Mouse (Mus musculus): ENCODE results near the gene C1ra.
"Not testable (repeated sequence)": the region's sequence is repeated elsewhere in the genome, so short reads cannot be mapped to it uniquely, and the experiment has no call there.

C1ra gene

DNA sequence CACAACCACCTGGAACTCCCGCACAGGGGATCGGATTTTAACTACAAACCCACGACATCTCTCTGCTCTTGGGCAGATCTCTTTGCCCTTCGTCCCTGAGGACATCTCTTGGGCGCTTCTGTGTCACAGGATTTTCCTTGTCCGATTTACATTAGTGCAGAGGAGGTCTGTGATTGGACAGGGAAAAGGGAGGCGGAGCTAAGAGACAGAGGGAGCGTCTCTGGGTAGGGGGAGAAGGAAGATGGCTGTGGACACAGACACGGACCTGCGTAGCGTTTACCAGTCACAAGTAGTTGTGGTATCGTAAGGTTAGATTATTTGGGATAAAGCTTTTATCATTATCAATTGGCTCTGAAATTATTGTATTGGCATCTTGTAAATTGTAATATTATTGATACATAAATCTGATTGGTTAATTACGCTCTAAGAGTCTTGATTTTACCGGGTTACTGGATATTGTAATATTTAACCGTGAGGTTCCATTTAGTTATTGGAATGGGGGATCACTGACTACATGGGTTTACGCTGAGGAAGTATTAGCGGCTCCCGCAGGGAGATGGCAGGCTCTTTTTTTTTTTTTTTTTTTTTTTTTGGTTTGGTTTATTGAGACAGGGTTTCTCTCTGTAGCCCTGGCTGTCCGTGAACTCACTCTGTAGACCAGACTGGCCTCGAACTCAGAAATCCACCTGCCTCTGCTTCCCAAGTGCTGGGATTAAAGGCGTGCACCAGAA lies 26.6 kb upstream of the C1ra start:
- DNase-seq (ENCODE audit: low spot score) = no peak

GRCm38 (mm10) chr6:124487509-124487908 lies 24.7 kb upstream of the C1ra start:
- no peak for DNase-seq (ENCODE audit: low spot score)

DNA sequence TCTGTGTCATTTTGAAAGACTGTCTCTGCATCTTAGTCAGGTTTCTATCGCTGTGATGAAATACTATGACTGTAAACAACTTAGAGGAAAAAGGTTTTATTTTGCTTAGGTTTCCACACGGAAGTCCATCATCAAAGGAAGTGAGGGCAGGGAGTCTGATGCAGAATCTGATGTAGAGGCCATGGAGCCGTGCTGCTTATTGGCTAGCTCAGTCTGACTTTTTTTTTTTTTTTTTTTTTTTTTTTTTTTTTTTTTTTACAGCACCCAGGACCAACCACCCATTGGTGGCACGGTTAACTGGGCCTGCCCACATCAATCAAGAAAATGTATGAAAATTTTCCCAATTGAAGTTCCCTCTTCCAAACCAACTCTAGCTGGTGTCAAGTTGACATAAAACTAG lies 23.3 kb upstream of the C1ra start:
- no peak for DNase-seq (ENCODE audit: low spot score)

- no peak for DNase-seq (ENCODE audit: low spot score)
These were observed 20.8 kb upstream of the C1ra start for GRCm38 (mm10) chr6:124491427-124491826.

DNA sequence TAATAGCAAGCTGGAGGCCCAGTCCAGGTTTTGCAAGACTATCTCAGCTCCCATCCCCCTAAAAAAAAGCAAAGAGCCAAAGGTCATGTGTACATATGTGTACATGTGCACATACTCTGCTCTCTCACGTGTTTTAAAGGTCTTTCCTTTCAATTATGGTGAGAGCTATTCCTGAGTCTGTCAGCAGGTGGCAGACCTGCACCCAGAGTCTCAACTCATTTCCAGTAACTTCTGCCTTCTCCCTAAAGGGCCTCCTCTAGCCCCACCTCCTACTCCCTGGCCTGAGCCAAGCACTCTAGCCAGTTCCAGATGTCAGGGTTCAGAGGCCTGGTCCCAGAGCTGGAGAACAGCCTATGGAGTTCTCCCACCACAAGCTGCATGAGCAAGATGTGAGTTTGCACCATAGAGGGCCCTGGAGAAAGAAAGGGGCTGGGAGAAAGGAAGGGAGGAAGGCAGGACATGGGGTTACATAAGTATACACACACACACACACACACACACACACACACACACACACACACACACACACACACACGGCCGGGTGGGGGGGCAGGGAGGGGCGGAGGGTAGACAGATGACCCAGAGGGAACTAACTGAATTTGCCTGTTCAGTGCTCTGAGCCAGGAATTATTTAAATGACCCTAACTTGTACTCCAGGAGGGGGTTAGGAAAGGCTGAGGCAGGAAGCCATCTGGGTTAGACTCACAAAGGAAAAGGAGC lies 19.2 kb upstream of the C1ra start, which contains the start of gene C1rl:
TSS of gene C1rl (plus strand) at position 272 of the 720 bp plus-strand sequence.
- peak; percentile 72 for DNase-seq (ENCODE audit: low spot score)

GRCm38 (mm10) chr6:124493886-124494285 lies 18.3 kb upstream of the C1ra start:
- DNase-seq (ENCODE audit: low spot score) = peak; percentile 32

GRCm38 (mm10) chr6:124496054-124496453 lies 16.2 kb upstream of the C1ra start:
- no peak for DNase-seq (ENCODE audit: low spot score)

DNA sequence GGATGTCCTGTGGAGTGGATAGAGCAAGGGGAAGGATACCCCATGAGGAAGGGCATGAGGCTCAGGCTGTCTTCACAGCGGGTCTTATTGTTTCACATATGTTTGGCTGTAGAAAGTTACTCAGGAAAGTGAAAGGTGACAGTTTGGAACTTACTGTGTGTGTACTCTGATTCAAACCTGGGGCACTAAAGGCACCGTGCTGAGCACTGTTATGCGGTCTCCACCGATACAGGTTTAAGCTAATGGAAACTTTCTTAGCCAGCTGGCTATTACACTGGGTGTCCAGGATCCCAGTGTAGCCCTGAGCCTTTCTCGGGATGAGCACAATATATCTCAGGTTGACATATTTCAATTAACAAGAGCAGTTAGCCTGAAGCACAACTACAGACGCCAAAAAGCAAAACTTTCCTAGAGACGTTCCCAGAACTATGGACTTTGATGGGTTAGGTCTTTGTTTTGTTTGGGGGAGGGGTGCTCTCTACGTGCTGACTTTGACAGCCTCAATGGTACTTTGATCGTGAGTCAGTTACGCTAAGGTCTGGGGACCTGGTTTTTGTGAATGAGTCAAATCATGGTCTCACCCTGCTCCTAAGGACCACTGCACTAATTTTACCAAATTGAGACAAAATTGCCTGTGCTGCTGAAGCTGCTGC lies 12.2 kb upstream of the C1ra start:
- no peak for DNase-seq (ENCODE audit: low spot score)

DNA sequence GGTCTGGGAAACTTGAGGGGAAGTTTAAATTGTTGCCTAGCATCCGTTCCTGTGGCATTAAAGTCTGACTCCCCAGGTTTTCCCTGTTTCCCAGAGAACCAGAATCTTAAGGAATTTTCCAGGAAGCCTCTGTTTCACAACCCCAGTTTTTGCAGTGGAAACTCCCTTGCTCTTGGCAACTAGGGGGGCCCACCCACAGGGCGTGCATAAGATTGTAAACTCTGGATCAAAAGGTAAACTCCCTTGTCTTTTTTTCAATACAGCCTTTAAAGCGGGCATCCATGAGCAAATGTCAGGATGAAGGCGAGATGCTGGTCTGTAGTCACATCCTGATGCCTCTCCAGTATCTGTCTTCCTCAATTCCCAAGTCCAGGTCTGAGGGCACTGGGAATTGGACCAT lies 10.7 kb upstream of the C1ra start:
- DNase-seq (ENCODE audit: low spot score) = no peak

DNA sequence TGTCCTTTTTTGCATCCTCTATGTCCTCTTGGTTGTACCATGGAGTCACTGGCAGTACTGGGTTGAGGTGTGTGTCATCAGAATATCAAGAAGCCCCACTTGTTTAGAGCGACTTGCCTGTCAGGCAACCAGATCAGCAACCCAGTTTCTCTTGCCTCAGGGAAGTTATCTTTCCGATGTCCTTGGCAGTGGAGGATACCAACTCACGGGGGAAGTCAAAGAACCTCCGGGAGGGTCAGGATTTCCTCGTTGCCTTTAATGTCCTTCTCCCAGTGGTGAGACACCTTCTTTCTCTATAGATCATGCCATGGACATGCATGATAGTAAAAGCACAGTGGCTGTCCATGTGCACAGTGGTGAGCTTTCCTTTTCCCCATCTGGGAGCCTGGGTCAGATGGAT lies 10.2 kb upstream of the C1ra start:
- no peak for DNase-seq (ENCODE audit: low spot score)

DNA sequence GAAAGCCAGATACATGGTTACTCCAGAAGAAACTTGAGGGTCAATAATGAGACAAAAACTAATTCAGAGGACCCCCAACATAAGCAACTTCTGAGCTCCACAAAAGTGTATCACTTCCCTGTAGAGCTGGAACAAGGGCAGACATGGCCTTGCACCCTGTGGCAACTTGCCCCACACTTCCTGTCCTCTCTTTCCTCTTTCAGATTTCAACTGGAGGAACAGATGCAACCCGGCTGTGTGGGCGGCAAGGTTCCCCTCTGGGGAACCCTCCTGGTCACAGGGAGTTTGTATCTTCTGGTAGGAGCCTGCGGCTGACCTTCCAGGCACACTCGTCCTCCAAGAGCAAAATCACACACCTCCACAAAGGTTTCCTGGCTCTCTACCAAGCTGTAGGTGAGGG lies 7.2 kb upstream of the C1ra start:
- no peak for DNase-seq (ENCODE audit: low spot score)

DNA sequence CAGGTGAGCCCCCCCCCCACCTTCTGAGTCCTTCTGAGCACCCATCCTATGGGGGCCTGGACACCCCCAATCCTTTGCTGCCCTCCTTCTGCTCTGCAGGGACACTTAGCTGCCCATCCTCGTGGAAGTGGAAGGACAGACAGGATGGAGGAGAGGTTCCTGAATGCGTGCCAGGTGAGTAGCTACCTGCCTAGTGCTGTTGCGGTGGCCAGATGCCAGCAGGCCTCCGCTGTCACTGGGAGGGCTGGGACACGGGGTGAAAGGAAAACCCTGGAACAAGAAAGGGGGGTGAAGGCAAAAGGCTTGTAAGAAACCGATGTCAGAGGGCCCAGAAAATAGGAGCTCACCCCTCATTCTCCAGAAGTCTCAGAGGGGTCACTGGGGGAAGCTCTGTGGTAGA lies 5.2 kb upstream of the C1ra start:
- no peak for DNase-seq (ENCODE audit: low spot score)

- no peak for DNase-seq (ENCODE audit: low spot score)
These were observed 3.9 kb upstream of the C1ra start for GRCm38 (mm10) chr6:124508292-124508691.

GRCm38 (mm10) chr6:124509192-124509591 lies 3.0 kb upstream of the C1ra start:
- not testable (repeated sequence) for DNase-seq (ENCODE audit: low spot score)

DNA sequence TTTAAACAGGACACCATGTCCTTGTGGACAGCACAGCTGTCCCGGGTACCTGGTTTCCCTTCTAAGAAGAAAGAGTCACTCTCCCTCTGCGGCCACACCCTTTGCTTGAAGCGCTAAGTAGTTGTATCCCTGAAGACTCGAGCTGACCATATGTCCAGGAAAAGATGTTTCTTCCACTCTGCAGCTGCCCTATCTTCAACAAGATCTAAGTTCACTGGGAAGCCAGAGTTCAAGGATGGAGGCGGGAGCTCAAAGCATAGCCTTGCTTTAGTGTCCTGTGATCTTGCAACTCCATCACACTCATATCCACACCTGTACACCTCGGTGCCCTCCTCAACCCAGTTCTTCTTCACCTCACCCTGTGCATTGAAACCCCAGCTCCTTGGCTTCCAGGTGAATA lies 269 bp upstream of the C1ra start:
- DNase-seq (ENCODE audit: low spot score) = no peak

DNA sequence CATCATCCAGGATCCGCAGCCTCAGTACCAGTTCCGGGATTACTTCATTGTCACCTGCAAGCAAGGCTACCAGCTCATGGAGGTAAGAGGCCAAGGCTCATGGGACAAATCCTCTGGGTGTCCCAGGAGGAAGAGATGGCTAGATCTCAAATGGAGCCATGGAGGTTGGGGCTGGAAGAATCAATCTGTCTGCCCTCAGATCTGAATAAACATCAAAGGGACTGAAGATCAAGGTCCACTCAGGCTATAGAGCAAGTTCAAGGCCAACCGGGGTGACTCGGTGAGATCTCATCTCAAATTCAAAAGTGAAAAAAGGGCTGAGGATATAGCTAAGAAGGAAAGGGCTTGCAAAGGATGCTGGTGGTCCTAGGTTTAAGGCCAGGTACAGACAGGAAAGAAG lies 5.5 kb downstream of the C1ra start:
- DNase-seq (ENCODE audit: low spot score) = not testable (repeated sequence)

DNA sequence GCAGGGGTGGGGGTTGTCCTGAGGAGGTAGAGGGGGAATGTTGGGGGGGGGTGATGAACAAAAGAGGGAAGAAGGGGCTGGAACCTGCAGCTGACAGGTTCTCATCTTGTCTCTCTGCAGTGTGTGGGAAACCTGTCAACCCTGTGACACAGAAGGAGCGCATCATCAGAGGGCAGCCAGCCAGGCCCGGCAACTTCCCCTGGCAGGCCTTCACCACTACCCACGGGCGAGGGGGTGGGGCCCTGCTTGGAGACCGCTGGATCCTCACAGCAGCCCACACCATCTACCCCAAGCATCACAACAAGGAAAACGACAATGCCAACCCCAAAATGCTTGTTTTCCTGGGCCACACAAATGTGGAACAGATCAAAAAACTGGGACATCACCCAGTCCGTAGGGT lies 9.9 kb downstream of the C1ra start:
- not testable (repeated sequence) for DNase-seq (ENCODE audit: low spot score)

GRCm38 (mm10) chr6:124527881-124528280 lies 15.7 kb downstream of the C1ra start:
- no peak for DNase-seq (ENCODE audit: low spot score)

DNA sequence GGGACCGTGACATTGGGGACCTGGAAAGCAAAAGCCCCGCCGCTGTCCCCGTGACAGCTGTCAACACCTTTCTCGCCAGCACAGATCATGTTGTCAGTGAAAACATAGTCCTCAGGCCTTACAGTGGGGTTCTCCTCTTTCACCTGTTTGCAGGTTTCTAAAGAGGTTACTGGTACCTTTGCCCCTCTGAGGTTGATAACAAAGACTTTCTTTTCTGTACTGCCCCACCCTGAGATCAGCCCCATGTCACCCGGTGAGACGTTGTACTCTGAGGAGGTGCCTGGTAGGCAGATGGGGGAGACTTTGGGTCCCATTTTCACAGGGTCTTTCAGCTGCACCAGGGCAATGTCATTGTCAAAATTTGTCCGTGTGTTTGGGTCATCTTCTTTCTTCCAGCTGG lies 18.9 kb downstream of the C1ra start:
- DNase-seq (ENCODE audit: low spot score) = no peak

GRCm38 (mm10) chr6:124536125-124536829 lies 24.1 kb downstream of the C1ra start:
- DNase-seq (ENCODE audit: low spot score) = not testable (repeated sequence)

DNA sequence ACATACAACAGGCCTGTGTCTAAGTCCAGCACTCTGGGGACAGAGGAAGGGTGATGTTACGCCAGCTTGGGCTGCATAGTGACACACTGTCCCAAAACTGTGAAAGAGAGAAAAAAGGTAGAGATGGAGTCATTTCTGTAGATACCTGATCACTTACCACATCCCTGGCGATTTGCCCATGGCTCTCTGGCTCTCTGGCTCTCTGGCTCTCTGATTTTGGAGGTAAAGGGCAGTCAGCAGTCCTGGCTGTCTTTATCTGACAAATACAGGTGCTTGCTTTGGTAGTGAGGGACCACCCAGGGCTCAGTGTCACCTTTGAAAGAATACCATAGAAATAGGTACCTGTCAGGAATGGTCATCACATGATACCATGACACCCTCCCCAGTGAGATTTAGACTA lies 29.0 kb downstream of the C1ra start:
- not testable (repeated sequence) for DNase-seq (ENCODE audit: low spot score)

- not testable (repeated sequence) for DNase-seq (ENCODE audit: low spot score)
These were observed 30.1 kb downstream of the C1ra start, which contains the start of gene C1s1 for GRCm38 (mm10) chr6:124542284-124542683. Gene C1s1, minus strand, starts transcription at chr6:124542359.
